Mouse (Mus musculus) liver, adult 2 months (tissue): ENCODE measurements around the gene Gzmk. TPM values are rescaled to one million over a fixed set of nuclear protein-coding genes. Genes with fewer than 3 reads are reported as not detected.
"Not testable (repeated sequence)": the region's sequence is repeated elsewhere in the genome, so short reads cannot be mapped to it uniquely, and the experiment has no call there.

Experiments
- DNase-seq: peaks from one replicate; pipeline ENCODE4 v3.0.0-alpha.2; 2011; ENCODE audit warnings: low read depth, low spot score; ENCODE audit errors: extremely low read depth
- H3K27ac ChIP-seq: fragments of 200-500 bp; replicated peaks from 2 replicates; pipeline ENCODE4 v1.5.1; 2012; ENCODE audit warnings: low read depth, mild to moderate bottlenecking, control low read depth, inconsistent platforms, low read length; ENCODE audit not compliant: insufficient read depth
- H3K27me3 ChIP-seq: fragments of 200-500 bp; 2 replicates; pipeline ENCODE4 v1.6.1; 2012; ENCODE audit warnings: mild to moderate bottlenecking, moderate library complexity, low read length, inconsistent platforms; ENCODE audit not compliant: control insufficient read depth, insufficient read depth
- H3K36me3 ChIP-seq: fragments of 200-500 bp; 2 replicates; pipeline ENCODE4 v1.6.1; 2012; ENCODE audit warnings: low read length, inconsistent platforms; ENCODE audit not compliant: control insufficient read depth, insufficient read depth
- H3K4me1 ChIP-seq: fragments of 200-500 bp; 2 replicates; pipeline ENCODE4 v1.6.1; 2011; ENCODE audit warnings: low read length; ENCODE audit not compliant: control insufficient read depth, insufficient read depth
- H3K4me3 ChIP-seq: fragments of 200-500 bp; 2 replicates; pipeline ENCODE4 v1.5.1; 2011; ENCODE audit warnings: low read depth, mild to moderate bottlenecking, control low read depth, low read length, moderate library complexity; ENCODE audit not compliant: insufficient read depth
- H3K79me2 ChIP-seq: fragments of 200-500 bp; 2 replicates; pipeline ENCODE4 v1.6.1; 2012; ENCODE audit warnings: inconsistent platforms, mild to moderate bottlenecking, low read length, moderate library complexity; ENCODE audit not compliant: control insufficient read depth, insufficient read depth
- H3K9ac ChIP-seq: fragments of 200-500 bp; 2 replicates; pipeline ENCODE4 v1.6.1; 2012; ENCODE audit warnings: low read depth, mild to moderate bottlenecking, control low read depth, inconsistent platforms, low read length
- CTCF ChIP-seq: fragments of 200-500 bp; IDR thresholded peaks from 2 replicates; pipeline ENCODE4 v1.5.1; 2011; ENCODE audit warnings: low read depth, low read length, control low read depth
- POLR2A ChIP-seq: fragments of 200-500 bp; IDR thresholded peaks from 2 replicates; pipeline ENCODE4 v1.6.1; 2011; ENCODE audit warnings: low read length, control low read depth; ENCODE audit not compliant: insufficient read depth; ENCODE audit errors: extremely low read depth
- WGBS: fragments of 180-500 bp; shearing (Covaris S2); methylation state at CpG from one replicate; pipeline ENCODE4 v1.1.7; 2018; 5-methylcytosine and 5-hydroxymethylcytosine counted together
- polyA plus RNA-seq: library from polyadenylated mRNA; depleted of rRNA; stranded (reverse); fragments of >200 nt; gene quantifications from 2 replicates; pipeline ENCODE4 v1.2.3, GENCODE M21; 2012
- total RNA-seq: library from RNA; depleted of rRNA; stranded (reverse); fragments of >200 nt; gene quantifications from 2 replicates; pipeline ENCODE4 v1.2.3, GENCODE M21; 2014

Gzmk gene
- total and polyA plus RNA-seq, 2 experiments, result not detected

- Histone ChIP-seq H3K27ac (no peak overlapping the region), H3K4me3 (no peak overlapping the region), H3K9ac (no peak overlapping the region), H3K27me3 (no peaks in the 10 kb centered on the region), H3K36me3 (no peaks in the 10 kb centered on the region), H3K79me2 (no peaks in the 10 kb centered on the region), H3K4me1 (no peaks in the 10 kb centered on the region)
- TF ChIP-seq CTCF (peak; percentile 31; the same call in 1 of the 2 replicates), POLR2A (no peak)
- peak; percentile 6 for DNase-seq
- 27% methylated on average over 13 of the region's 13 CpGs for WGBS
Measured at GRCm38 (mm10) chr13:113265257-113265656, 39.5 kb upstream of the Gzmk start.

GRCm38 (mm10) chr13:113262822-113263221 lies 37.1 kb upstream of the Gzmk start:
- Histone ChIP-seq H3K79me2 (no peaks in the 10 kb centered on the region), H3K36me3 (no peaks in the 10 kb centered on the region), H3K9ac (no peak overlapping the region), H3K4me1 (no peaks in the 10 kb centered on the region), H3K27ac (no peak overlapping the region), H3K4me3 (no peak overlapping the region), H3K27me3 (no peaks in the 10 kb centered on the region)
- DNase-seq, result no peak
- 41% methylated on average over 12 of the region's 12 CpGs for WGBS
- TF ChIP-seq CTCF (no peak), POLR2A (no peak)

DNA sequence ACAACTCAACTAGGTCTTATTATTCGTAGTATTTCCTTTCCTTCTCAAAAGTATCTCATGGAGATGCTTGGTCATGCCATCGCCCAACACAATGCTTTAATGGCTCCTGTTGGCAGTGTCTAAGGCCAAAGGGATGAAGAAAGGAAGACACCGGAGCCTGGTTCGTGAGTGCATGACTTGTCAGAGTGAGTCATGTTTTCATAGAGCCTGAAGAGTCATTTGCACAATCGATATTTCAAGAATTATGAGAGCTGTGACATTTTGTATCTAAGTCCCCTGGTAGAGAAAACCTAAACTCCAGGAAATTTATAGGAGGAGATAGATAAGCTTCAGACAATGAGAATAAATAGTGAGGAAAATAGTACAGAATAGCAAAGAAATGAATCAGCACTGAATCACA lies 33.5 kb upstream of the Gzmk start:
- H3K4me3 ChIP-seq, result no peak overlapping the region
- no peak overlapping the region for H3K27ac ChIP-seq
- H3K27me3 ChIP-seq, result no peaks in the 10 kb centered on the region
- TF ChIP-seq POLR2A (no peak), CTCF (no peak)
- H3K79me2 ChIP-seq, result no peaks in the 10 kb centered on the region
- 88% methylated on average over 5 of the region's 5 CpGs for WGBS
- H3K9ac ChIP-seq, result no peak overlapping the region
- H3K4me1 ChIP-seq, result no peaks in the 10 kb centered on the region
- H3K36me3 ChIP-seq, result no peaks in the 10 kb centered on the region
- no peak for DNase-seq

DNA sequence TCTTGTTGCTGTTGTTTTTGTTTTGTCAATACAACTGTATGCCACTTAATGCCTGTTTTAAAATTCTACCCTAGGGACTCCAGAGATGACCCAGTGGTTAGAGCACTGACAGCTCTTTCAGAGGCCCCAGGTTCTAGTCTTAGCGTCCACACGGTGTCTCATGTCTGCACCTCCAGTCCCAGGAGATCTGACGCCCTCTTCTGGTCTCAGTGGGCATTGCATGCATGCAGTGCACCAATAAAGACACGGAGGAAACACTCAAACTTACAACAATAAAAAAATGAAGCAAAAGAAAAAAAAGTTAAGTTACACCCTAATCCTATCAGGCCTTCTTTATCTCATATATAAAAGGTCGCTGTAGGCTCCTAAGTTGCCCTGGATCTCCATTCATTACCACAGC lies 31.5 kb upstream of the Gzmk start:
- no peak overlapping the region for H3K4me3 ChIP-seq
- H3K27me3 ChIP-seq, result no peaks in the 10 kb centered on the region
- DNase-seq, result no peak
- WGBS, result 57% methylated on average over 5 of the region's 5 CpGs
- no peaks in the 10 kb centered on the region for H3K79me2 ChIP-seq
- H3K9ac ChIP-seq, result no peak overlapping the region
- H3K4me1 ChIP-seq, result no peaks in the 10 kb centered on the region
- H3K27ac ChIP-seq, result no peak overlapping the region
- TF ChIP-seq POLR2A (no peak), CTCF (peak; percentile 48)
- no peaks in the 10 kb centered on the region for H3K36me3 ChIP-seq

GRCm38 (mm10) chr13:113256766-113257165 lies 31.1 kb upstream of the Gzmk start:
- H3K4me1 ChIP-seq, result no peaks in the 10 kb centered on the region
- no peaks in the 10 kb centered on the region for H3K27me3 ChIP-seq
- no peak overlapping the region for H3K9ac ChIP-seq
- TF ChIP-seq CTCF, result no peak
- TF ChIP-seq POLR2A, result no peak
- no peak for DNase-seq
- H3K79me2 ChIP-seq, result no peaks in the 10 kb centered on the region
- WGBS, result 91% methylated on average over 2 of the region's 2 CpGs
- H3K27ac ChIP-seq, result no peak overlapping the region
- H3K36me3 ChIP-seq, result no peaks in the 10 kb centered on the region
- H3K4me3 ChIP-seq, result no peak overlapping the region

GRCm38 (mm10) chr13:113252580-113252979 lies 26.9 kb upstream of the Gzmk start:
- H3K79me2 ChIP-seq, H3K9ac ChIP-seq, H3K4me1 ChIP-seq, DNase-seq, H3K36me3 ChIP-seq, H3K4me3 ChIP-seq, H3K27ac ChIP-seq, H3K27me3 ChIP-seq: not testable (repeated sequence)
- 91% methylated on average over 7 of the region's 7 CpGs for WGBS
